Mouse (Mus musculus) lung, postnatal 0 days (tissue): ENCODE measurements around the gene H1f0.
A peak's percentile ranks its signal among the peaks of the same experiment; 100 is the strongest.

Source experiments
- CTCF ChIP-seq: IDR thresholded peaks from 2 replicates; pipeline ENCODE4 v1.5.1; 2016; ENCODE audit warnings: antibody characterized with exemption, mild to moderate bottlenecking
- EP300 ChIP-seq: IDR thresholded peaks from 2 replicates; pipeline ENCODE4 v1.6.1; 2016; ENCODE audit warnings: antibody characterized with exemption, mild to moderate bottlenecking, control low read depth

DNA sequence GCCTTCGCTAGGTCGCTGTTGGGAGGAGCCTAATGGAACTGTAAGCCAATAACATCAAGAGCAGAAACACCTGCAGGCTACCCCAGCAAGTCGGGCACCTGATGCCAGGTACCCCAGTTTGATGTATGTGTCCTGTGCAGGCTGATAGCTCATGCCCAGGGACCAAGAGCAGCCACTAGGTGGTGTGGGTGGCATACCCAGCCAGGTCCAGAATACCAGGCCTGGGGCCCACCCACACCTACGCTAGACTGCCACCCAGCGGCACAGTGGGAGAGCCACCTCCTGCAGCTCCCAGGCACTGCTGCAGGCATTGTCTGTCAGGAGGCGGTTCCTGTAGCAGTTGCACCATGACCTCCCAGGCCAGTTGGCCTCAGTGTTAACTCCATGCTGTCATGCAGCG is 10.6 kb downstream of the H1f0 start:
- TF ChIP-seq CTCF (peak; percentile 99), EP300 (no peak)
